Mouse (Mus musculus): ENCODE measurements around the gene Brd2. TPM values are rescaled to one million over a fixed set of nuclear protein-coding genes. Genes with fewer than 3 reads are reported as not detected.
"Not testable (repeated sequence)": the region's sequence is repeated elsewhere in the genome, so short reads cannot be mapped to it uniquely, and the experiment has no call there.

The Brd2 gene
- total RNA-seq (2021): 100 to 1,000 TPM; 177 to 179 TPM
- long read RNA-seq, experiment 1, full-length matches to known transcripts: 2 of 62 reads
- long read RNA-seq, experiment 1, partial matches to known transcripts: 16 of 62 reads
- long read RNA-seq, experiment 1, other reads (novel, unspliced or antisense): 44 of 62 reads
- long read RNA-seq, experiment 2, full-length matches to known transcripts: 2 of 49 reads
- long read RNA-seq, experiment 2, partial matches to known transcripts: 1 of 49 reads
- long read RNA-seq, experiment 2, other reads (novel, unspliced or antisense): 46 of 49 reads

DNA sequence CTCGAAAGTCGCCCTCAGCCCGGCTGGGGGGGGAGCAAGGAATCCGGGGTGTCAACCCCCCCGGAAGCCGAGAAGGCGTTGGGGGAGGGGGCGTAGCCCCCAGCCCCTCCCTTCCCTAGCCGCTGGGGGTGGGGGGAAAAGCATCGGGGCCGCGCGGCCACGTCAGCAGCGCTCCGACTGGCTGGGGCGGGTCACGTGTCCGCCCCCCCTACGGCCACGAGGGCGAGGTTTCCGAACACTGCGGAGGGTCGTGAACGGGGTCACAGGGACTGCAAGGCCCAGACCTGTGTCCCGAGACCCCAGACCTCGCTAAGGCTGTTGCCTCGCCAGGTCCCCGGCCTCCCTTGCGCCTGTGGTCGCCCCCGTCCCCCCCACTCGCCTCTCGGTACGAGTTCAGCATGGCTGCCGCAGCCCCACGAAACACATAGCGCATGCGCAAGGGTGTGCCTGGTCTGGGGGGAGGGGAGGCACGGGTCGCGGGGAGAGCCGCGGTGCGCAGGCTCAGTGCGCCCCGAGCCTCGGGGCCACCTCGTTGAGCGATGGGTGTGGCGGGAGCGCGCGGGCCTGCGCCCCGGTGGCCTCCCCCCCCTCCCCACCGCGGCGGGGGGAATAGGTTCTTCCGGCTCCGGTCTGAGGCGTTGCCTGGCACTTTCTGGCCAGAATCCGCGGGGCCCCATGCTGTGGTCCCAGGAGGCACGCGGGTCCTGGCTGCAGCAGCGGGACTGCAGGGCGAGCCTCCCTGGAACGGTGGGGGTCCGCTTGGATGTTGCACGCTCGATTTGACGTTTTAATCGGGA, at the start of gene Brd2:
Brd2 (minus strand) TSS at position 447 of the 797 bp plus-strand sequence.
- DNase-seq (ENCODE audit: low spot score in 2 of 2): peak; percentile 96 to 97

DNA sequence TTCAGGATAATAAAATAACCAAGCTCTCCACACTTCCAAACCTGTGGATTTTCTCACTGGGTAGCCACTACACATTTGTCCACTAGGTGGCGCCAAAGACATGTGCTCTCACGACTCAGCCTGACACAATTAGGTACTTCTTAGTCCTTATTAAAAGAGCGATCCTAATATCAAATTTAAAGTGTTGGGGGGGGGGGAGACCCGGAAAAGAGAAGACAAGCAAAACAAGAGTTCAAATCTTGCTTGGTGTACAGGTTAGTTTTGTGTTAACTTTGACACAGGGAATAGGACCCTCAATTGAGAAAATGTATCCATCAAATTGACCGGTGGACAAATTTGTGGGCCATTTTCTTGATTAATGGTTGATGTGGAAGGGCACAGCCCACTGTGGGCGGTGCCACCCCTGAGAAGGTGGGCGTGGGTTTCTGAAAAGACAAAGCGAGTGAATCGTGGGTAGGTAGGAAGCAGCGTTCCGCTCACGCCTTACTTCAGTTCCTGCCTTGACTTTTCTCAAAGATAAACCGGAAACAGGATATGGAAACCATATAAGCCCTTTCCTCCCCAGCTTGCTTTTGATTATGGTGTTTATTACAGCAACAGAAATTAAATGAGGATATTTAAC, 48.6 kb upstream of the Brd2 start:
- peak; percentile 83 to 86 for DNase-seq (ENCODE audit: low spot score in 2 of 2)

DNA sequence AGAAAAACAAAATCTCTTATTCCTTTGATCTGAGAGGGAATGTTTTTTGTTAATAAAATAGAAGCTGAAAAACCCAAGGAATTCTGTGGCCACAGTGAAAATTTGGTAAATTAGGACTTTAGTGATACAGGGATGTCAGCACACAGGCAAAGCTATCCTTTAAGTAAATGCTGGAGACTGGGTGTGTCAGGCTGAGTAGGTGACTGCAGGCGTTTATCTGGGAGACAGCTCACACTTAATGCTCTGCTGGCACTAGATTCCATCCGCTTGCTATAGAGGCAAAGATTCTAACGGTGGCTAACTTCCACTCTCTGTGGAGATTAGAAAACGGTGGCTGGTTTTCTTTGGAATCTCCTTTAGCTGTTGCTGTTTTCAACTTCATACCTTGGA, 48.0 kb upstream of the Brd2 start:
- no peak for DNase-seq (ENCODE audit: low spot score in 2 of 2)

DNA sequence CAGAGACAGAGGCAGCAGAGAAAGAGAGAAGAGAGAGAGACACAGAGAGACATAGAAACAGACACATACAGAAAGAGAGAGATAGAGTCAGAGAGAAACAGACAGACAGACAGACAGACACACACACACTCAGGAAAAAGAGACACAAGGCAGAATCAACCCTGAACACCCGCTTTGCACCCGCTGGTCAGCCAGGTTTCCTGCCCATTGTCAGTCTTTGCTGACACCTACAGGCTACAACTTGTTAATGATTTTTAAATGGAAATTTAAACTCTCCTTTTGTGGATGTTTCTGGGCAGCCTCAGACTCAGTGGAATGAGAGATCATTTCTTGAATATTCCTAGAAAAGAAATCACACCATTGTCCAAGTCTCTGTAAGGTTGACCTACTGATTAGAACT, 46.8 kb upstream of the Brd2 start:
- DNase-seq (ENCODE audit: low spot score in 2 of 2): peak; percentile 16 to 26

DNA sequence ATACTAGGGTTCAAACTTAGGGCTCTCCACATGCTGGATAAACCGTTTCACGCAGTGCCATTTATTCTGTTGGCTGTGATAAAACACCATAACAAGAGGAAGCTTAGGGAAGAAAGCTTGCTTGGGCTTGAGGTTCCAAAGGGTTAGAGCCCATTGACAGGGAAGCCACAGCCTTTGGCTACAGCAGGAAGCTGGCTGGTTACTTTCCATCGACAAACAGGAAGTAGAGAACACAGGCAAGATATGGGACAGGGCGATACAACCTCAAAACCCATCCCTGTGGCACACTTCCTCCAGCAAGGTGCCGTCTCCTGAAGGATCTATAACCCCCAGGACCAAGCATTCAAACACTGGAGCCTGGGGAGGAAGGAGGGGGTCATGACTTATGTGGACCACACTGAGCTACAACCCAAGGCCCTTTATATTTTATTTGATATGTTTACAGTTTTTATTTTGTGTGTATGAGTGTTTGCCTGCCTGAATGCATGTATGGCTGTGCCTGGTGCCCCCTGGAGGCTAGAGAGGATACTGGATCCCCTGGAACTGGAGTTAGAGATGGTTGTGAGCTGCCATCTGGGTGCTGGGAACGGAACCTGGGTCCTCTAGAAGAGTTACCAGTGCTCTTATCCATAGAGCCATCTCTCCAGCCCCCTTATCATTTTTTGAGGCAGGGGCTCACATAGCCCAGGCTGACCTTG, 42.7 kb upstream of the Brd2 start:
- no peak for DNase-seq (ENCODE audit: low spot score in 2 of 2)

DNA sequence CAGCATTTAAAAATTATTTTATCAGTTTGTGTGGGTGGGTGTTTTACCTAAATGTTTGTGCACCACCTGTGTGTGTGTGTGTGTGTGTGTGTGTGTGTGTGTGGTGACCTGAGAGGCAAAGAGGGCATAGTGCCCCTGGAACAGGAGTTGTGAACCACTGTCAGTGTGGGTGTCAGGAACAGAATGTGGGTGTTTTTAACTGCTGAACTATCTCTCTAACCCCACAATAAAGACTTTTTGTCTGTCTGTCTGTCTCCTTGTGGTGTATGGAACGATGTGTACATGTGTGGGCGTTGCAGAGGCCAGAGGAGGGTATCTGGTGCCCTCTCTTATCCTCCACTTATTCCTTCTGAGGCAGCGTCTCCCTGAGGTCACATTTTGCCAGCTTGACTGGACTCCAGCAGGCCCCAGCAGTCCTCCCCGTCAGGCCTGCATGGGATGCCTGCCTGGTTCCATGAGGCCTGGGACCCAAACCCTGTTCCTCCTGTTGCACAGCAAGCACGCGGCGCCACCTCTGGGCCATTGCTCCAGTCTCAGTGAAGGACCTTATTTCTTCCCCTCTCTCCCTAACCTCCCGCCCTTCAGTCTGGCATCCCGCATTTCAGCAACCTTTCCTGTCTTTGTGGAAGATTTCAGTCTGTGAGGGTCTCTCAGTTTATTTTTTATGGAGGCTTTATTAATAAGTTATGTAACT, 41.9 kb upstream of the Brd2 start:
- DNase-seq (ENCODE audit: low spot score in 2 of 2): no peak

DNA sequence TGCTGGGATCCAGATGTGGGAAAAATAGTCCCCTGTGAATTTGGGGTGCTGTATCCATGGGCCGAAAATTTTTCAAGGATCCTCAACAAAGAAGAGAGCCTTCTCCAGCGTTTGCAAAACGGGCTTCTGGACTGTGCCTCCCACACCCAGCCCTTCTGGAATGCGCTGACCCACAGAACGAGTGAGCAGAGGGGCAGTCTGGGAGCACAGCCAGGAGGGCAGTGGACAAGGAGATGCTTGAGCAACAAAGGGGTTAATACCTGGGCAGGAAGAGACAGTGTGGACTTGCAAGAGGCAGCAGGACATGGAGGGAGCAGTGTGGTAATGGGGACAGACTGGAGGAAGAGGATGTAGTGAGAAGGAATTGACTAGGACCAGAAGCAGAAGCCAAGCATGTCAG, 33.1 kb upstream of the Brd2 start:
- DNase-seq (ENCODE audit: low spot score in 2 of 2): no peak

DNA sequence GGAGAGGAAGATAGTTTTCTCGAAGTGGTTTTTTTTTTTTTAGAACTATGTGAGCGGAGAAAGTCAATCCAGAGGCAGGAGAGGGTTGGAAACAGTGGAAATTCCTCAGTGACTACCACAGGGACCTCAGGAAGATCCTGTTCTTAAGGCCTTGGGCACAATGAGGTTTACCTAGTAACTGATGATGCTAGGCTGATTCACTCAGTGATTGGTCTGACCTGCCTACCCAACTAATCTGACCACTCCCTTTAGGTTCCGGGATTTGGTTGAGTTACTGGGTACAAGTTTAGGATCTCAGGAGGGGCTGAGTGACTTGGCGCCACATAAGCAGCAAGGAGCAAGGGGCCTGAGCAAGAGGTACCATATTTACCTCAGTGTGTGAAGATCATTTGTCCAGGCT, 30.5 kb upstream of the Brd2 start, which contains the start of gene H2-DMb1:
H2-DMb1 (plus strand) TSS at position 150 of the 400 bp plus-strand sequence.
- DNase-seq (ENCODE audit: low spot score in 2 of 2): peak in 1 of 2 experiments; percentile 43

DNA sequence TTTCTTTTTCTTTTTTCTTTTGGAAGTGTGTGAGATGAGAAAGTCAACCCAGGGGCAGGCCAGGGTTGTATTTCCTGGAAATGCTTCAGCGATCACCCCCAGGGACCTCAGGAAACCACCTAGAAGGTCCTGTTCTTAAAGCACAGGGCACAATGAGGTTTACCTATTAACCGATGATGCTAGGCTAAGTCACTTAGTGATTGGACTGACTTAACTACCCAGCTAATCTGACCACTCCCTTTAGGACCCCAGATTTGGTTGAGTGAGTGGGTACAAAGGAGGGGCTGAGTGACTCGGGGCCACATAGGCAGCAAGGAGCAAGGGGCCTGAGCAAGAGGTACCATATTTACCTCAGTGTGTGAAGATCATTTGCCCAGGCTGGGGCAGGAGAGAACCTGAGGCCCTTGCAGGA, 22.5 kb upstream of the Brd2 start:
- no peak for DNase-seq (ENCODE audit: low spot score in 2 of 2)

DNA sequence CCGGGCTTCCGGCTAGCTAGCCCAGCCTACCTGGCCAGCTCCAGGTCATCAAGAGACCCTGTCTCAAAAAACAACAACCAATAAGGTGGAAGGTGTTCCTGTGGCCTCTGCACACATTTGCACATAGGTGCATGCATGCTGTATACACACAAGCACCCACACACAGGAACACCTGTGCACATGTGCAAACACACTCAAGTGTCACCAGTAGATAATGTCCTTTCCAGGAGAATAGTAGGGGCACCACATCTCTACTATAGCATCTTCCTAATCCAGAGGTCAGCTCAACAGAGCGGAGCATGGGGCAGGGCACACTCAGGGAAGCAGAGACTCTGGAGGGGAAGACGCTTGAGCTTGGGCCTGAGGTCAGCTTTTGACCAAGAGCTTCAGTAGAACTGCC, 21.8 kb upstream of the Brd2 start:
- not testable (repeated sequence) for DNase-seq (ENCODE audit: low spot score in 2 of 2)

DNA sequence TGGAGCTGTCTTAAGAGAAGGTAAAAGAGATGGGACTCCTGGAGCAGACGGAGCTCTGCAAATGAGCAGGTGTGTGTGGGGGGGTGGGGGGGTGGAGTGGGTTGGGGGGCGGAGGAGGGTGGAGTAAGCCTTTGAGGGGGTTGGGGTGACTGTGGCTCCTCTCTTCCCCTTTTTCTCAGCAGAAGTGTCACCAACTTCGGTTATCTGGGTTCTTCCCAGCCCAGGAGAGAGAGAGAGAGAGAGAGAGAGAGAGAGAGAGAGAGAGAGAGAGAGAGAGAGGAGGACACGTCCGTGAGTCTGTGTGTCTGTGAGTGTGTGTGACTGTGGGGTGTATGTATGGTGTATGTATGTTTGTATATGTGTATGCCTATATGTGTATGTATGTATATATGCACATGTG, 21.0 kb upstream of the Brd2 start:
- DNase-seq (ENCODE audit: low spot score in 2 of 2): no peak

DNA sequence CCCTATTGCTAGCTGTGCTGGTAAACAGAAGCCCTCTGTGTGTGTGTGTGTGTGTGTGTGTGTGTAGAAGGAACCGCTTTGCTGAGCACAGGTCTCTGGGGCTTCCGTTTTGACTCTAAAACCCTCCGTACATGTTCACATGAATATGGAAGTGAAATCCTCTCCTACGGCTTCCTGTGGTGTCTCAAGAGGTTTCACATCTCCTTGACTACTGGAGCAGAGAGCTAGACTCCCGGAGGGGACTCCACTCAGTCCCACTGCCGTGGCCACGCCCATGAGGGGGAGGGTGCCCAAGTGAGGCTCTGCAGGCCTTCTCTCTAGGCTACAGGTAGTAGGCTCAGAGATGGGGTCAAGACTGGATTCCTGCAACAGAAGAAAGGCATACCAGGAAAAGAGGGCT, 20.6 kb upstream of the Brd2 start, which contains the start of gene H2-DMb2:
H2-DMb2 (plus strand) TSS at position 275 of the 400 bp plus-strand sequence.
- DNase-seq (ENCODE audit: low spot score in 2 of 2): no peak

DNA sequence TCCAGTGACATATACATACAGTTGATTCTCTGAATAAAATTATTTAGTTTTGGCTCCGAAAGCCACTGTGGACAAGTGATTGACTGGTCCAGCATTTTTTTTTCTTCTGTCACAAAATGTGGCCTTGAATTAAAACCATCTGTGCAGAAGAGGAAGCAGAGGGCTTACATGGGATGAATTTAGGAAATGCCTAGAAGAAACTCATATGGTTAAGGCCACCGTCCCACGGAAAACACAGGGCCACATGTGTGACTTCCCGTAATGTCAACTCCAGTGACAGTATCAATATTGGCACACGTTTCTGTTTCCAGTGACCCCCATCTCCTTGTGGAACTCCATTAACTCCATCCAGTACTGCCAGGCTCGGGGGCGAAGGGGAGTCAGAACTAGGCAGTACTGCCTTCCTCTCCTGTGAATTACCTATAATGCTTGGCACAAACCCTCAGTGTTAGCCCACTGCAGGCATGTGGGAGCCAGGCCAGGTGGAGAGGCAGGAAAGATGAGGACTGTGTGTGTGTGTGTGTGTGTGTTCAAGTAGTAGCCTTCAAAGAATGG, 20.1 kb upstream of the Brd2 start:
- no peak for DNase-seq (ENCODE audit: low spot score in 2 of 2)

DNA sequence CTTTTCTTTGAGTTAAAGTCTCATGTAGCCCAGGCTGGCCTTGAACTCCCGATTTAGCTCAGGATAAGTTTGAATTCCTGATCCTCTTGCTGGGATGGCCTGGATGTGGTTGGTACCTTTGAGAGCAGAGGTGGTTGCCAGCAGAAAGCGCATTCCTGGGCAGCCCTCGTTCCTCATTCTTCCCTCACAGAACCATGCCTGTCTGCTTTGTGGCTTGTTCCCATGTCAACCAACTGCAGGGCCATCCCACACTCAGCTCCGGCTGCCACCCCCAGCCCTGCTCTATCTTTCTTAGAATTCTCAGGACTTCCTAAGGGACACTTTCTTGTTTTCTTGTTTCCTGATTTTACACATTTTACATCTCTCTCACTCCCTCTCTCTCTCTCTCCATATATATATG, 19.0 kb upstream of the Brd2 start:
- peak in 1 of 2 experiments; percentile 55 for DNase-seq (ENCODE audit: low spot score in 2 of 2)

DNA sequence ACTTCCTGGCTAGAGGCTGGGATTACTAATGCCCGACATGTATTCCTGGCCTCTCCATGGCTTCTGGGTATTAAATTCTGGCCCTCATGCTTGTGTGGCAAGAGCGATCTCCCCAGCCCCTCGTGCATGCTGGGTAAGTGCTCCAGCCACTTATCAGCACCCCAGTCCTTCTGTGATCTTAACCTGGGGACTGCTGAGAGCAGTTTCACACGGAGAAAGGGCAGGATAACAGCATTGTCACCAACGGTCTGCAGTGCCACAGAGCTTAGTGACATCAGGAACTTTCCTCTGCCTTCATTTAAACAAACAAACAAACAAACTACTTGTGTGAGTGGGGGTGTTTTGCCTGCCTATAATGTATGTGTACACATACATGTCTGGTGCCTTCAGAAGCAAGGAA, 17.8 kb upstream of the Brd2 start:
- DNase-seq (ENCODE audit: low spot score in 2 of 2): no peak

DNA sequence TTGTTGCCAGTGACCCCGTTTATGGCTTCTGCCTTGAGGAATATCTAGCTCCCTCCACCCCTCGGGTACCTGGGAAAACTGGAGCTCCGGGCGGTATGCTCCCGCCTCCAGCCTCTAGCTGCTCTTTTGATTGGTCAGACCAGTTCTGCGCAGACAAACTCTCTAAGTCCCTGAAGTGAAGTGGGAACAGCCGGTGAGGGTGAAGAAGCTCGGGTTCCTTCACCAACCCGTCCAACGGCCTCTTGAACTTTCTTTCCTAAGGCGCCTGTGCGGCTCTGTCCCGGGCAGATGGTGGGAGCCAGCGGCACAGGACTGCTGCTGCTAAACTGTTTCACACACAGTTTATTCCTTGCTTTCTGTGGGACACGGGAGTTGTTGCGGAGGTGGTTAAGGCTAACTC, 17.0 kb upstream of the Brd2 start:
- no peak for DNase-seq (ENCODE audit: low spot score in 2 of 2)

DNA sequence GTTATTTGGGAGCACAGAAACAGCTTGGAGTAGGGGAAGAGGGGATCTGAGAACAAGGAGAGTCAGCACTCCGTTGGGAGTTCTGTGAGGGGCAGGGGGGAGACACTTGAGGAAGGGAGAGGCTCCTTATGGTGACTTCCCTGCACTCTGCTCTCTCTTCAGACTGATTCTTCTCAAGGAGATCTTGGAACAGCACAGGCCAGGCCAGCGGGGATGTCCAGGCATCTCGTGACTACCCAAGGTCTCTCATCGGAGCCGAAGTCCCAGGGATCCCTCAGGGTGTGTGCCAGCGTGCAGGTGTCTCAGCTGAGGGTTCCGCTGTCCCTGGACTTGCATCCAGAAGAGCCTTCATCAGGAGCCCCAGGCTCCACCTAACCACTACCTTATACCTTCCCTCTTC, 16.2 kb upstream of the Brd2 start:
- no peak for DNase-seq (ENCODE audit: low spot score in 2 of 2)

DNA sequence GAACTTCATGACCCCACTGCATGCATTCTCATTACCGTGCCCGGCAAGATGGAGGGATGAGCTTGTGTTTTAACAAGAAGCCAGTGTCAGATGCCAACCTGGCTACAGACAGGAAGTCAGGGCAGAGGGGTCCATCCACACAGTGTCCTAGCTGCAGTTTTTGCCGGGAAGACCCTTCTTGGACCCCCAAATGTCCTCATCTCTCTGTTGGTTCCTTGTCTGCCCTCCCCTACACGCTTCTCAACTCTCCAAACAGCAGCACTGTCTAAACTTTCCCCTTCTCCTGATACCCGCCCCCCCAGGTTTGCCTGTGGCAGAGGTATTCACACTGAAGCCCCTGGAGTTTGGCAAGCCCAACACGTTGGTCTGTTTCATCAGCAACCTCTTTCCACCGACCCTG, 15.2 kb upstream of the Brd2 start:
- no peak for DNase-seq (ENCODE audit: low spot score in 2 of 2)

DNA sequence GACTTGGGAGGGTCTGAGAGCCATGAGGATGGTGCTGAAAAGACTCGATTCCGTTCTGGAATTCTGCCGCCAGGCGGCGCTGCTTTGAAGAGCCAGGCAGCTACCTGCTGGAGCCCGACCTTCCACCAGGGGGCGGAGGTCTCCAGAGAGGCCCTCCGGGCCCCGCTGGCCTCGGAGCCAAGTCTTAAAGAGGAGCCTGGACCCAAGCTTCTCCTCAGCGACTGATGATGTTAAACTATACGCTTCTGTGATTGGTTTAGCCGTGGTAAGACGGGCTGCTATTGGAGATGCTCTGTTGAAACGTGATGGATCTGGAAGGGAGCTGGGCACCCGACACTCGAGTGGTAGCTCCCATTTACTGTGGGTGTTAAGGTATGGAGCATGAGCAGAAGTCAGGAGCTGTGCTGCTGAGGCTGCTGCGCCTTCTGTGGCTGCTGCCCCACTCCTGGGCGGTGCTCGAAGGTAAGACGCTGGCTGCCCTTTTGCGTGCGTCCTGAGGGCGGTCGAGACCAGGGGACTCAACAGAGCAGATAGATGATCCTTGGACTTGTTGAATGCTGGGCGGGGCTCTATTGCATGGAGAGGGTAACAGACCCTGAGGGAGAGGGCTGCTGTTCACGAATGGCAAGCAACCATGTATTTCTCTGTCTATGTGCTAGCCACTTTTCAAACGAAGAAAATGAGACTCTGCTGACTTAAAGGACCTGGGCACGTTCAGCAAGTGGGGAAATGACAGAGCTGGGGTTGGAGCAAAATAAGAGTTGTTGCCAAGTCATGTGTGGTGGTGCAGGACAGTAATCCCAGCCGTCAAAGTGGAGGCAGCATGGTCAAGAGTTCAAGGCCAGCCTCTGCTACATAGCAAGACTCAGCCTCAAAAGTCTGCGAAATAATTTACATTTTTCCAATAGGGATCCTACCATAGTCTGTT, 13.1 kb upstream of the Brd2 start:
- peak; percentile 96 to 98 for DNase-seq (ENCODE audit: low spot score in 2 of 2)

All from left cerebral cortex, adult 18-20 months (tissue).